Mouse (Mus musculus): ENCODE measurements around the gene Hist2h2ab. TPM values are rescaled to one million over a fixed set of nuclear protein-coding genes. Genes with fewer than 3 reads are reported as not detected.

The Hist2h2ab gene
- polyA plus RNA-seq, 1 experiment from 2014 or later, result 1.7 TPM

DNA sequence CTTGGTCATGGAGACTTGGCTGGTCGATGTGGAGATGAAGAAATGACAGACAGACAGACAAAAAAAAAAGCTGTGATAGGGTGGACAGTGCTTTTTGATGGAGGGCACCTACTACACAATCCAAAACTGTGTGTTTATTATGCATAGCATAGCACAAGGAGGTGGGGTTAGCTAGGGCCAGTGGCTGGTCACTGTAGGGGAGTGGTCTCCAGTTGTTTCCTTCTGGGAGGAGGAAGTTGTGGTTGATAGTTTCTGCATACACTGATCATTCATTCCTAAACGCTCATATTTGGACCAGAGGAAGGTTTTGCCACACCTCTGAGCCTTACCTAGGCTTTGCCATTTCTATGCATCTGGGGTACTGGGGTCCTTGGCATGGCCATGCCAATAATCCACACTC is 10.7 kb downstream of the Hist2h2ab start:
- 84% methylated on average over 2 of the region's 2 CpGs for WGBS
- no peaks in the 10 kb centered on the region for H3K9me3 ChIP-seq (replicated peaks; ENCODE audit: control insufficient read depth, low read length)
- H3K4me1 ChIP-seq (ENCODE audit: control insufficient read depth, insufficient read depth, low read length), result peaks cover under 1% of the 10 kb centered on the region; the same call in 1 of the 2 replicates
- no peaks in the 10 kb centered on the region for H3K27me3 ChIP-seq (replicated peaks; ENCODE audit: control insufficient read depth, insufficient read depth, low read length)
- no peak overlapping the region for H3K4me2 ChIP-seq (ENCODE audit: low read length)
- no peak overlapping the region for H3K4me3 ChIP-seq (ENCODE audit: low read depth, low read length)
- H3K36me3 ChIP-seq (ENCODE audit: control insufficient read depth, insufficient read depth, low read length), result no peaks in the 10 kb centered on the region
- H3K9ac ChIP-seq (ENCODE audit: low read length), result no peak overlapping the region
- H3K27ac ChIP-seq (ENCODE audit: low read depth, low read length), result no peak overlapping the region
- DNase-seq (ENCODE audit: low spot score) (no peak), ATAC-seq (no peak)

DNA sequence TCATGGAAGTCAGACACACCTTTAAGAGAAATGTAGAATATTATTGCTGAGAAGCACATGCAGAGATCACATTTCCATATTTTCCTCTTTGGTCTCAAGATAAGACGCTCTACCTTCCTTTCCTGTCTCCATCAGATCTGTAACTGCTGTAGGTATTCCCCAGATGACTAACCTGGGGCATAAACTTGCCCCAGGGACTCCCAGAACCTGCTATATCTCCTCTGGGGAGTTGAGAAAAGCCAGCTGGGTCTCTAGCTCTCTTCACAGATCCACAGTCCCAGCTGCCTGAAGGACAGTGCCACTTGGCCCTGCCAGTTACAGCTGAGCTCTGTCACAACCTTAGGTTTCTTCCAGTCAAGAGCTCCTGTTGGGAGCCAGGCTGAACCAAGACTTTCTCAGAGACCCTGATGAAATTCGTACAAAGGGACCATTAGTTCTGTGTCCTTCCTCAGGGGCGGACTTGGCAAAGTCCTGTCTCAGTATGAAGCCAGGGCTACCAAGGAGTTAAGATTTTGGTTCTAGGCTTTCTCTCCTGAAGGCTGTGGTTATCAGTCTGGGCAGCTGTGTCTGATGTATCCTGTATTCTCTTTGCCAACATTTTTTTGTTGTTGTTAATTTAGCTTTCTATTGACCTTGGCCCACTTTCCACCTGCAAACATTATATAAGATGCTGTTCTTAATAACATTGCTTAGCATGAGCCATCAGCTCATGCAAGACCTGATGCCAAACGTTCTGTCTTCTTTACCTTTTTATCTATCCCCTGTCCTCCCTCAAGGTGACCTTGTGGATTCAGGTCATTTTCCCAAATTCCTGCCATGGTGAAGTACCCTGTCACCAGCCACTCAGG is 11.5 kb downstream of the Hist2h2ab start:
- Histone ChIP-seq H3K4me3 (ENCODE audit: low read depth, low read length) (no peak overlapping the region), H3K9ac (ENCODE audit: low read length) (no peak overlapping the region), H3K27me3 (replicated peaks; ENCODE audit: control insufficient read depth, insufficient read depth, low read length) (no peaks in the 10 kb centered on the region), H3K9me3 (replicated peaks; ENCODE audit: control insufficient read depth, low read length) (no peaks in the 10 kb centered on the region), H3K27ac (ENCODE audit: low read depth, low read length) (no peak overlapping the region), H3K4me1 (ENCODE audit: control insufficient read depth, insufficient read depth, low read length) (no peaks in the 10 kb centered on the region), H3K4me2 (ENCODE audit: low read length) (no peak overlapping the region), H3K36me3 (ENCODE audit: control insufficient read depth, insufficient read depth, low read length) (no peaks in the 10 kb centered on the region)
- ATAC-seq (no peak), DNase-seq (ENCODE audit: low spot score) (no peak)
- 76% methylated on average over 4 of the region's 4 CpGs for WGBS

DNA sequence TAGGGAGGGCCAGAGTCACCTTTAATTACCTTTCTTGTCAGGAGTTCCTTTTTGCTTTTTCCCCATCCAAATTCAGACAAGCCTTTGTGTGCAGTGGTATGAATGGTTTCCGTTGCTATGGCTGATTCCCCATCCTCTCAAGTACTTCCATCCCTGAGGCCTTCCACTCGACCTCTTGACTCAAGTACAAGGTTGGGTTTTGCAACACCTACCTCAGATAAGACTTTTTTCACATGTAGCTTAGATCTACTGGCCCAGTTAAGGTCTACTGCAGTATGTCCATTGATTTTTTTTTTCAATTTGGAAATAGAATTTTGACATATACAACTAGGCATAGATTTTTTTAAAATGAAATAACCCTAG is 12.1 kb downstream of the Hist2h2ab start:
- 70% methylated on average over 2 of the region's 2 CpGs for WGBS

DNA sequence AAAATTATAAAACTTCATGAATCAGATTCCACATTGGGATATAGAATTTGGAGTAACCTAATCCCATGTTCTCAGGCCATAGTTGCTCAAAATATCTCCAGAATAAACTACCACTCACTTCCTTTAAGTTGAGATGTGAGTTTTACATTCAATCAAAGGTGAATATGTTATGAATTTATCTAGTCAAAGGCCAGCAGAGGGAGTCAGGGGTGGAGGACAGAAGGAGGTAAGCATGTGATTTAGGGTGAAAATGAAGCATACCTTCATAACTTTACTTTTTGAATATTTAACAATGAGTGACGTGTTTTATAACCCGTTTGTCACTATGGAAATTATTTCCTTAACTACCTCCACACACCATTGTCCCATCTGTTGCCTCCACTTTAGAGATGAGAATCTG is 15.2 kb downstream of the Hist2h2ab start:
- DNase-seq (ENCODE audit: low spot score) (no peak), ATAC-seq (no peak)
- Histone ChIP-seq H3K9ac (ENCODE audit: low read length) (no peak overlapping the region), H3K9me3 (replicated peaks; ENCODE audit: control insufficient read depth, low read length) (no peaks in the 10 kb centered on the region), H3K4me1 (ENCODE audit: control insufficient read depth, insufficient read depth, low read length) (peaks cover 13% of the 10 kb centered on the region; the same call in 1 of the 2 replicates), H3K27ac (ENCODE audit: low read depth, low read length) (no peak overlapping the region), H3K36me3 (ENCODE audit: control insufficient read depth, insufficient read depth, low read length) (no peaks in the 10 kb centered on the region), H3K27me3 (replicated peaks; ENCODE audit: control insufficient read depth, insufficient read depth, low read length) (no peaks in the 10 kb centered on the region), H3K4me2 (ENCODE audit: low read length) (no peak overlapping the region), H3K4me3 (ENCODE audit: low read depth, low read length) (no peak overlapping the region)
- WGBS, result 91% methylated on average over 2 of the region's 2 CpGs

More for the DNA sequence above, 12.1 kb downstream of the Hist2h2ab start:
- no peaks in the 10 kb centered on the region for H3K9me3 ChIP-seq (replicated peaks; ENCODE audit: control insufficient read depth, low read length)
- ATAC-seq (no peak), DNase-seq (ENCODE audit: low spot score) (no peak)
- H3K4me2 ChIP-seq (ENCODE audit: low read length), result no peak overlapping the region
- H3K4me3 ChIP-seq (ENCODE audit: low read depth, low read length), result no peak overlapping the region
- H3K4me1 ChIP-seq (ENCODE audit: control insufficient read depth, insufficient read depth, low read length), result peaks cover under 1% of the 10 kb centered on the region; the same call in 1 of the 2 replicates
- H3K36me3 ChIP-seq (ENCODE audit: control insufficient read depth, insufficient read depth, low read length), result no peaks in the 10 kb centered on the region
- no peak overlapping the region for H3K27ac ChIP-seq (ENCODE audit: low read depth, low read length)
- no peaks in the 10 kb centered on the region for H3K27me3 ChIP-seq (replicated peaks; ENCODE audit: control insufficient read depth, insufficient read depth, low read length)
- H3K9ac ChIP-seq (ENCODE audit: low read length), result no peak overlapping the region

DNA sequence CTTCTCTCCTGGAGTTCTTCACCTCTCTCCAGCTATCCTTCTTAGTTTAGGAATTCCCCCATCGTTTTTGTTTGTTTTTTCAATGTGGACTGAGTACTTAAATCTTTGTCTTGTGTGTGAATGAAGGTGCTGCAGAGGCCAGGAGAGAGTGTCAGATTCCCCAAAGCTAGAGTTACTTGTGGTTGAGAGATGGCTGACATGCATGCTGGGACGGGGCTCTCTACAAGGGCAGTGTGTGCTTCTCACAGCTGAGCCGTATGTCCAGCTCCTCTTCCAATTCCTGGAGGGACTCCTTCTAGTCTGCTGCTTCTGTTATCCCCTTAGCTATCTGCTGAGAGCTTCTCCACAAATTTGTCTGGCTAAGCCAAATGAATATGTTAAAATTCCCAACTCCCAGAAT is 16.2 kb downstream of the Hist2h2ab start:
- Histone ChIP-seq H3K9me3 (replicated peaks; ENCODE audit: control insufficient read depth, low read length) (no peaks in the 10 kb centered on the region), H3K9ac (ENCODE audit: low read length) (no peak overlapping the region), H3K4me2 (ENCODE audit: low read length) (no peak overlapping the region), H3K27me3 (replicated peaks; ENCODE audit: control insufficient read depth, insufficient read depth, low read length) (no peaks in the 10 kb centered on the region), H3K36me3 (ENCODE audit: control insufficient read depth, insufficient read depth, low read length) (no peaks in the 10 kb centered on the region), H3K27ac (ENCODE audit: low read depth, low read length) (no peak overlapping the region), H3K4me3 (ENCODE audit: low read depth, low read length) (no peak overlapping the region), H3K4me1 (ENCODE audit: control insufficient read depth, insufficient read depth, low read length) (peaks cover 15% of the 10 kb centered on the region; the same call in 1 of the 2 replicates)
- no peak for DNase-seq (ENCODE audit: low spot score)
- WGBS, result 74% methylated on average over 3 of the region's 3 CpGs
- ATAC-seq, result no peak

DNA sequence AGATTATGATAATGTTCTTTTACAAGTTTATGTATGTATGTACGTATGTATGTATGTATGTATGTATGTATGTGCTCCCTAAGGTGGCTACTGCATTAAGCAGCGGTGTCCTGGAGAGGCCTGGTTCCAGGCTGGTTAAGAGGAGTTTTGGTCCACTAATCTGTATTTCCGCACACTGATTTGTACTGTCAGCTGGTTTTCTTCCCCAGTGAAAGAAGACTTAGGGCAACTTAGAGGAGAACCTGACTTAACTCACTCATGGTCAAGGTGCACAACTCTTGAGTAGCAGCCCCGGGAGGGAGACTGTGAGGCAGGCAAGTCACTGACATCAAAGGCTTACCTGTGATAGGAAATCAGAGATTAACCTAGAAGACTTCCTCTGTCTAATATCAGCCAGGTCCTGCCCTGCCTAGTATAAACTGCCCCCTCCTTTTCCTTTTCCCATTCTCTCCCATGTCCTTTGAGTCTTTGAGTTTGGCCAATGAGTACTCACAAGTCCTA is 17.2 kb downstream of the Hist2h2ab start:
- 84% methylated on average over 4 of the region's 4 CpGs for WGBS
- Histone ChIP-seq H3K36me3 (ENCODE audit: control insufficient read depth, insufficient read depth, low read length) (no peaks in the 10 kb centered on the region), H3K9ac (ENCODE audit: low read length) (peak overlapping the region; percentile 74), H3K9me3 (replicated peaks; ENCODE audit: control insufficient read depth, low read length) (no peaks in the 10 kb centered on the region), H3K4me3 (ENCODE audit: low read depth, low read length) (peak overlapping the region; percentile 37), H3K4me2 (ENCODE audit: low read length) (peak overlapping the region; percentile 57), H3K4me1 (ENCODE audit: control insufficient read depth, insufficient read depth, low read length) (peaks cover 16% of the 10 kb centered on the region; the same call in 1 of the 2 replicates), H3K27ac (ENCODE audit: low read depth, low read length) (no peak overlapping the region), H3K27me3 (replicated peaks; ENCODE audit: control insufficient read depth, insufficient read depth, low read length) (no peaks in the 10 kb centered on the region)
- DNase-seq (ENCODE audit: low spot score) (no peak), ATAC-seq (no peak)

DNA sequence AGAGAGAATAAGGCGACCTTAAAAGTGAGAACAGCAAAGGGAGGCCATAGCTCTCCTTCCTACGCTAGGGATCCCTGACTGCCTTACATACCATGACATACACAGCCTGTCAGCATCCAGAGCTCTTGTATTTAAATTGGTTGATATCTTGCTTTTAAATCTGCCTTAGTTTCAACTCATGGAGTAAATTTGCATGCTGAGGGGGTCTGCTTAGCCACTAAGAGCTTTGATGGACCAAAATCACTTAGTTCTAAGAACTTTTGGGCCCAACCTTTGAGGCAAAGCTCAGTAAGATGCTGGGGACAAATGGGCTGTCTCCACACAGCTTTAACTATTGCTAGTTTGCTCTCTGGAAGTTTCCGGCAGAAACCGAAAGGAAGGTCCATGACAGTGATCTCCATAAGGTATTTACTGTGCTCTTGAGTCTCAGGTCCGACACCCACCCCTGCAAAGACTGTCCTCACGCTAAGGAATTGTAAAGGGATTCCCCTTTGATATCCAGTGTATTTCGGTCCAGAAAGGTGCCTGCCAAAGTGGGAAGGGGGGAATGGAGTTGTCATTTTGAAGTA is 17.8 kb downstream of the Hist2h2ab start:
- Histone ChIP-seq H3K4me1 (ENCODE audit: control insufficient read depth, insufficient read depth, low read length) (peaks cover 16% of the 10 kb centered on the region; the same call in 1 of the 2 replicates), H3K36me3 (ENCODE audit: control insufficient read depth, insufficient read depth, low read length) (no peaks in the 10 kb centered on the region), H3K4me3 (ENCODE audit: low read depth, low read length) (peak overlapping the region; percentile 37), H3K4me2 (ENCODE audit: low read length) (peak overlapping the region; percentile 57), H3K27ac (ENCODE audit: low read depth, low read length) (no peak overlapping the region), H3K9me3 (replicated peaks; ENCODE audit: control insufficient read depth, low read length) (no peaks in the 10 kb centered on the region), H3K27me3 (replicated peaks; ENCODE audit: control insufficient read depth, insufficient read depth, low read length) (no peaks in the 10 kb centered on the region), H3K9ac (ENCODE audit: low read length) (peak overlapping the region; percentile 74)
- DNase-seq (ENCODE audit: low spot score) (no peak), ATAC-seq (no peak)
- WGBS, result 17% methylated on average over 7 of the region's 7 CpGs

DNA sequence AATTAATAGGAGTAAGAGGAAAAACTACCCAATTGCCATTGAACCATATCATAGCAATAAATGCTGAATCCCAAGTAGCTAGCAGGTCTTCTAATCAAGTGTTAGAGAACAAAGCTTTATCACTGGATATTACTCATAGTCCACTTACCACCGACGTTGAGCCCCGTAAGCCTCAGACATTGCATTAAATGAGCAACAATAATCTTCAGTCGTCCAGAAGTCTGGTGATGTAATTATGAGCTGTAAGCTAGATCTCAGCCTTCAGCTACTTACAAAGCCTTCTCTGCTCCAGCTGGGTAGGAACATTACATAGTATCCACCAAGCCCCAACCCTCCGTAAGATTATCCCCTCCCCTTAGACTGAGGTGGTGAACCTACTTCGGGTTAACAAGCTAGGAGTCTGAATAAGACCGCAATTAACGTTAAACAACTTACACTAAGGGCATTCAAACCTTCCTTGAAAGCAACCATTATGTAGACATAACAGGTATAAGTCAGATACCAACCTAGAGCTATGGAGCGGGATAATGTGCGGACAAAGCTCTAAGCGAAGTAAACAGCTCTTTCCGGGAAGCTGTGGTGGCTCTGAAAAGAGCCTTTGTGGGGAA is 18.3 kb downstream of the Hist2h2ab start:
- peak overlapping the region; percentile 74 for H3K9ac ChIP-seq (ENCODE audit: low read length)
- WGBS, result under 1% methylated on average over 12 of the region's 12 CpGs
- H3K9me3 ChIP-seq (replicated peaks; ENCODE audit: control insufficient read depth, low read length), result no peaks in the 10 kb centered on the region
- H3K27me3 ChIP-seq (replicated peaks; ENCODE audit: control insufficient read depth, insufficient read depth, low read length), result no peaks in the 10 kb centered on the region
- ATAC-seq (no peak), DNase-seq (ENCODE audit: low spot score) (no peak)
- H3K36me3 ChIP-seq (ENCODE audit: control insufficient read depth, insufficient read depth, low read length), result no peaks in the 10 kb centered on the region
- H3K4me2 ChIP-seq (ENCODE audit: low read length), result peak overlapping the region; percentile 57
- H3K4me1 ChIP-seq (ENCODE audit: control insufficient read depth, insufficient read depth, low read length), result peaks cover 16% of the 10 kb centered on the region; the same call in 1 of the 2 replicates
- H3K27ac ChIP-seq (ENCODE audit: low read depth, low read length), result peak overlapping the region; percentile 66
- peak overlapping the region; percentile 37 for H3K4me3 ChIP-seq (ENCODE audit: low read depth, low read length)
